Mouse (Mus musculus) neural tube, embryonic 14.5 days (tissue): ENCODE measurements at regions not wholly inside any gene's neighbourhood (a gene's known extent, or its start where the extent isn't known, plus 50 kb on each side); places are given as distances from the start of the nearest gene placed in this dataset.

Experiments used
- ATAC-seq: fragments of 200-750 bp; cut with Nextera tagmentation; 2 replicates; pipeline ENCODE4 v1.8.0; 2017; ENCODE audit warnings: low read depth, mild to moderate bottlenecking, moderate TSS enrichment, moderate library complexity
- H3K27ac ChIP-seq: fragments of 300-500 bp; sonication (generic); 2 replicates; pipeline ENCODE4 v1.5.1; 2014; ENCODE audit warnings: low read depth, mild to moderate bottlenecking, control low read depth, low read length, moderate library complexity, mixed read lengths
- H3K27me3 ChIP-seq: fragments of 300-500 bp; sonication (generic); 2 replicates; pipeline ENCODE4 v1.6.1; 2014; ENCODE audit warnings: low read length; ENCODE audit not compliant: control insufficient read depth, insufficient read depth
- H3K36me3 ChIP-seq: fragments of 300-500 bp; sonication (generic); 2 replicates; pipeline ENCODE4 v1.6.1; 2014; ENCODE audit warnings: low read length, mixed read lengths; ENCODE audit not compliant: control insufficient read depth, insufficient read depth
- H3K4me1 ChIP-seq: fragments of 300-500 bp; sonication (generic); 2 replicates; pipeline ENCODE4 v1.6.1; 2014; ENCODE audit warnings: low read length; ENCODE audit not compliant: control insufficient read depth, insufficient read depth
- H3K4me2 ChIP-seq: fragments of 300-500 bp; sonication (generic); 2 replicates; pipeline ENCODE4 v1.6.1; 2014; ENCODE audit warnings: mild to moderate bottlenecking, low read depth, low read length, control low read depth
- H3K4me3 ChIP-seq: fragments of 300-500 bp; sonication (generic); 2 replicates; pipeline ENCODE4 v1.5.1; 2014; ENCODE audit warnings: low read depth, low read length, control low read depth, mixed read lengths
- H3K9ac ChIP-seq: fragments of 300-500 bp; sonication (generic); replicated peaks from 2 replicates; pipeline ENCODE4 v1.6.1; 2014; ENCODE audit warnings: low read depth, mild to moderate bottlenecking, control low read depth, low read length, mixed read lengths
- H3K9me3 ChIP-seq: fragments of 300-500 bp; sonication (generic); 2 replicates; pipeline ENCODE4 v1.6.1; 2016; ENCODE audit warnings: low read length; ENCODE audit not compliant: control insufficient read depth
- WGBS: fragments of 180-500 bp; shearing (Covaris S2); extraction: QIAGEN DNeasy Blood & Tissue Kit; methylation state at CpG from one replicate; pipeline ENCODE4 v1.1.7; 2014; 5-methylcytosine and 5-hydroxymethylcytosine counted together

GRCm38 (mm10) chr13:82187196-82187595 lies 404.3 kb downstream of the Cetn3 start:
- ATAC-seq, result no peak
- no peak overlapping the region for H3K4me2 ChIP-seq
- H3K27me3 ChIP-seq, result no peaks in the 10 kb centered on the region
- H3K4me3 ChIP-seq, result no peak overlapping the region
- H3K36me3 ChIP-seq, result no peaks in the 10 kb centered on the region
- no peaks in the 10 kb centered on the region for H3K9me3 ChIP-seq
- no peak overlapping the region for H3K9ac ChIP-seq
- H3K4me1 ChIP-seq, result no peaks in the 10 kb centered on the region
- no peak overlapping the region for H3K27ac ChIP-seq

DNA sequence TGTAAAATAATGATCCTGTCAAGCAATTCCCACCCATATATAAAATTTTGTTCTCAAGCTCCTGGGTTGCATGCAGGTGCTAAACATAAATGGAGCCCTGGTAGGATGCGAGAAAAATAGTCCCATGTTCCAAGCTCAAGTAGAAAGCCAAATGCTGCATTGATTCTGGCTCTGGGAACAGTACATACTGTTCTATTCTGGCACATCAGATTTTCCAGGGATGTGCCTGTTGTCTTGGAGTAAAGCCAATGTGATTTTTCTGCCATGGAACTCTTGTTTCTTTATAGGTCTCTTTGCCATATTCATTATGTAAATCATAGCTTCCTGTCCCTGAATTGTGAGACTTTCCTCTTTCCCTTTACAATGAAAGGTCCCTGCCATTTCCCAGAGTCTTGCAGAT lies 417.9 kb downstream of the Cetn3 start:
- H3K4me2 ChIP-seq, result no peak overlapping the region
- no peaks in the 10 kb centered on the region for H3K9me3 ChIP-seq
- no peaks in the 10 kb centered on the region for H3K36me3 ChIP-seq
- H3K27ac ChIP-seq, result no peak overlapping the region
- no peak overlapping the region for H3K9ac ChIP-seq
- ATAC-seq, result no peak
- H3K4me3 ChIP-seq, result no peak overlapping the region
- H3K27me3 ChIP-seq, result no peaks in the 10 kb centered on the region
- 89% methylated on average over 1 of the region's 1 CpGs for WGBS
- no peaks in the 10 kb centered on the region for H3K4me1 ChIP-seq

- H3K4me3 ChIP-seq, result no peak overlapping the region
- no peaks in the 10 kb centered on the region for H3K27me3 ChIP-seq
- H3K9me3 ChIP-seq, result no peaks in the 10 kb centered on the region
- H3K27ac ChIP-seq, result no peak overlapping the region
- H3K4me2 ChIP-seq, result no peak overlapping the region
- ATAC-seq, result no peak
- H3K9ac ChIP-seq, result no peak overlapping the region
- no peaks in the 10 kb centered on the region for H3K4me1 ChIP-seq
- H3K36me3 ChIP-seq, result no peaks in the 10 kb centered on the region
Observed at GRCm38 (mm10) chr13:82225430-82225829, 442.6 kb downstream of the Cetn3 start.

- WGBS, result 87% methylated on average over 2 of the region's 2 CpGs
- ATAC-seq, result no peak
- no peaks in the 10 kb centered on the region for H3K4me1 ChIP-seq
- no peak overlapping the region for H3K4me3 ChIP-seq
- H3K9ac ChIP-seq, result no peak overlapping the region
- H3K4me2 ChIP-seq, result no peak overlapping the region
- no peaks in the 10 kb centered on the region for H3K36me3 ChIP-seq
- no peaks in the 10 kb centered on the region for H3K27me3 ChIP-seq
- no peak overlapping the region for H3K27ac ChIP-seq
- no peaks in the 10 kb centered on the region for H3K9me3 ChIP-seq
Observed at GRCm38 (mm10) chr13:82233901-82234300, 451.0 kb downstream of the Cetn3 start.

- Histone ChIP-seq H3K9me3 (no peaks in the 10 kb centered on the region), H3K36me3 (no peaks in the 10 kb centered on the region), H3K9ac (no peak overlapping the region), H3K4me1 (no peaks in the 10 kb centered on the region), H3K27ac (no peak overlapping the region), H3K4me3 (no peak overlapping the region), H3K27me3 (no peaks in the 10 kb centered on the region), H3K4me2 (no peak overlapping the region)
- no peak for ATAC-seq
- 82% methylated on average over 1 of the region's 1 CpGs for WGBS
Observed at GRCm38 (mm10) chr13:82246231-82246630, 463.4 kb downstream of the Cetn3 start.

DNA sequence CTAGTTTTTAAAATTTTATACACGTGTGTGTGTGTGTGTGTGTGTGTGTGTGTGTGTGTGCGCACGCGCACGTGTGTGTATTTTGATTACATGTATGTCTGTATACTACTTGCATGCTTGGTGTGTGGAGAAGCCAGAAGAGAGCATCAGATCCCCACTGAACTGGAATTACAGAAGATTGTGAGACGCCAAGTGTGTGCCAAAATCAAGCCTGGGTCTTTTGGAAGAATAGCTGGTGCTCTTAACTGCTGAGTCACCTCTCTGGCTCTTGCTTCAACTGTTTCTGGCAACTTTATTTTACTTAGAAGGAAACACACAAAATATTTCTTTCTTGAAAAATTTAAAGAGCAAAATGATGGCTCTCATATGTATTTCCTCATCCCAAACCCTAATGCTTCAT lies 467.5 kb downstream of the Cetn3 start:
- no peak for ATAC-seq
- H3K9ac ChIP-seq, result no peak overlapping the region
- no peak overlapping the region for H3K4me2 ChIP-seq
- 94% methylated on average over 6 of the region's 6 CpGs for WGBS
- no peaks in the 10 kb centered on the region for H3K36me3 ChIP-seq
- H3K4me1 ChIP-seq, result no peaks in the 10 kb centered on the region
- H3K4me3 ChIP-seq, result no peak overlapping the region
- no peak overlapping the region for H3K27ac ChIP-seq
- no peaks in the 10 kb centered on the region for H3K9me3 ChIP-seq
- no peaks in the 10 kb centered on the region for H3K27me3 ChIP-seq

- Histone ChIP-seq H3K9me3 (no peaks in the 10 kb centered on the region), H3K4me2 (no peak overlapping the region), H3K27ac (no peak overlapping the region), H3K4me3 (no peak overlapping the region), H3K4me1 (no peaks in the 10 kb centered on the region), H3K27me3 (no peaks in the 10 kb centered on the region), H3K9ac (no peak overlapping the region), H3K36me3 (no peaks in the 10 kb centered on the region)
- ATAC-seq, result no peak
- WGBS, result 88% methylated on average over 1 of the region's 1 CpGs
Observed at GRCm38 (mm10) chr13:82258491-82258935, 475.6 kb downstream of the Cetn3 start.

DNA sequence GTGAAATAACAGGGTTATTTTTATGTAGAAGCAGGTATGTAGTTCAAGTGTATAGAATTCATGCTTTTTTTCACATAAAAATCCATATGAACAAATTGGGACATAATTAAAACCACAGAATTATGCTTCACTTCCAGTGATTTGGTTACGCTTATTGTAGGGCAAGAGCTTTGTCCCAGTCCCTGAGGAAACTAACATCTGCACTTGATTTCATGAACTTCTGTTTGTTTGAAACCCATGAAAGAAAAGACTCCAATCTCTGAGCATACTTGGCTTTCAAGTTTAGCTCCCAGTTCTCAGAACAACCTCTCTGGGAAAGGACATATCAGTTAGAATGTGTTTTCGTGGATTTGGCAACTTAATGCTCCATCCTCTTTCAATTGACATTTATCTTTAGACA lies 481.4 kb downstream of the Cetn3 start:
- Histone ChIP-seq H3K4me2 (no peak overlapping the region), H3K4me3 (no peak overlapping the region), H3K4me1 (no peaks in the 10 kb centered on the region), H3K27me3 (no peaks in the 10 kb centered on the region), H3K27ac (no peak overlapping the region), H3K36me3 (no peaks in the 10 kb centered on the region), H3K9me3 (no peaks in the 10 kb centered on the region), H3K9ac (no peak overlapping the region)
- 89% methylated on average over 2 of the region's 2 CpGs for WGBS
- ATAC-seq, result no peak

- 74% methylated on average over 3 of the region's 3 CpGs for WGBS
- no peaks in the 10 kb centered on the region for H3K27me3 ChIP-seq
- H3K4me1 ChIP-seq, result no peaks in the 10 kb centered on the region
- no peak for ATAC-seq
- no peak overlapping the region for H3K27ac ChIP-seq
- H3K9ac ChIP-seq, result no peak overlapping the region
- no peak overlapping the region for H3K4me3 ChIP-seq
- H3K4me2 ChIP-seq, result no peak overlapping the region
- H3K36me3 ChIP-seq, result no peaks in the 10 kb centered on the region
- no peaks in the 10 kb centered on the region for H3K9me3 ChIP-seq
Observed at GRCm38 (mm10) chr13:82265170-82265569, 482.3 kb downstream of the Cetn3 start.

DNA sequence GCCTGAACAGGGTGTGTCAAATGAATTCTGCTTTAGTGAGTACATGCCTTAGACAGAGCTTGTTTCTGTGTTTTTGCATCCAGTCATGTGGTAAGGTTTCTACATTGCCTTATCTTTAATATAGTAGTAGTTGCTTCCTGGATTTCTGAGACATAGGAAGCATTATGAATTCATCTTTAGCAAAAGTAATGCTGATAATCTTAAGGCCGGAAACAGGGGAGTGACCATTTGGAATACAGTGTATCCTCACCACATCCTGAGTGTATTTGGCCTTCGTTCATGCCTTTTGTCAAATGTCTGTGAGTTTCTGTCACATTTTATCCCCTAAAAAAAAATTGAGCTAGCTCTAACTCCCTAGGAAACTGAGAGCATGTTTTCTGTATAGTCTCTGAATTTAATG lies 482.9 kb downstream of the Cetn3 start:
- ATAC-seq, result no peak
- H3K36me3 ChIP-seq, result no peaks in the 10 kb centered on the region
- H3K4me2 ChIP-seq, result no peak overlapping the region
- no peak overlapping the region for H3K9ac ChIP-seq
- 93% methylated on average over 2 of the region's 2 CpGs for WGBS
- H3K27me3 ChIP-seq, result no peaks in the 10 kb centered on the region
- H3K4me3 ChIP-seq, result no peak overlapping the region
- no peaks in the 10 kb centered on the region for H3K9me3 ChIP-seq
- H3K4me1 ChIP-seq, result no peaks in the 10 kb centered on the region
- no peak overlapping the region for H3K27ac ChIP-seq
